Mouse (Mus musculus) olfactory bulb, adult 2 months (tissue): ENCODE measurements around the gene 9130019O22Rik. TPM values are rescaled to one million over a fixed set of nuclear protein-coding genes. Genes with fewer than 3 reads are reported as not detected.

ENCODE experiments used
- H3K27ac ChIP-seq: fragments of 200-500 bp; 2 replicates; pipeline ENCODE4 v1.5.1; 2012; ENCODE audit warnings: low read depth, low read length; ENCODE audit not compliant: insufficient read depth
- H3K4me1 ChIP-seq: fragments of 200-500 bp; 2 replicates; pipeline ENCODE4 v1.6.1; 2012; ENCODE audit warnings: low read length; ENCODE audit not compliant: control insufficient read depth, insufficient read depth
- H3K4me3 ChIP-seq: fragments of 200-500 bp; 2 replicates; pipeline ENCODE4 v1.5.1; 2012; ENCODE audit warnings: mild to moderate bottlenecking, low read depth, low read length, moderate library complexity; ENCODE audit not compliant: insufficient read depth
- CTCF ChIP-seq: fragments of 200-500 bp; IDR thresholded peaks from 2 replicates; pipeline ENCODE4 v1.5.1; 2012; ENCODE audit warnings: low read depth, mild to moderate bottlenecking, low read length, moderate library complexity; ENCODE audit not compliant: insufficient read depth
- POLR2A ChIP-seq: fragments of 200-500 bp; IDR thresholded peaks from 2 replicates; pipeline ENCODE4 v1.6.1; 2012; ENCODE audit warnings: mild to moderate bottlenecking, low read depth, low read length, moderate library complexity; ENCODE audit not compliant: insufficient read depth
- WGBS: fragments of 180-500 bp; shearing (Covaris S2); methylation state at CpG from one replicate; pipeline ENCODE4 v1.1.7; 2018; 5-methylcytosine and 5-hydroxymethylcytosine counted together
- polyA plus RNA-seq: library from polyadenylated mRNA; stranded (reverse); fragments of >200 nt; gene quantifications from 2 replicates; pipeline ENCODE4 v1.2.4, GENCODE M21; 2012; ENCODE audit warnings: low replicate concordance; ENCODE audit not compliant: missing spikeins, insufficient read depth, insufficient read length

9130019O22Rik gene
- polyA plus RNA-seq, 1 experiment: not detected

GRCm38 (mm10) chr7:127335604-127336003, 51.4 kb downstream of the 9130019O22Rik start:
- WGBS: 85% methylated on average over 4 of the region's 4 CpGs
- Histone ChIP-seq H3K4me3 (no peak overlapping the region), H3K27ac (no peak overlapping the region), H3K4me1 (peaks cover 2% of the 10 kb centered on the region; the same call in 1 of the 2 replicates)
- TF ChIP-seq POLR2A: no peak
- TF ChIP-seq CTCF: no peak

- TF ChIP-seq POLR2A: no peak
- no peak for TF ChIP-seq CTCF
- Histone ChIP-seq H3K27ac (no peak overlapping the region), H3K4me1 (peaks cover 2% of the 10 kb centered on the region; the same call in 1 of the 2 replicates), H3K4me3 (no peak overlapping the region)
- WGBS: 90% methylated on average over 6 of the region's 6 CpGs
Measured at GRCm38 (mm10) chr7:127333240-127333639, 53.7 kb downstream of the 9130019O22Rik start.

Other genes starting within 250 kb of the 9130019O22Rik start
- not detected in 2 replicates for gene Spn, start 249.3 kb downstream of the 9130019O22Rik start, polyA plus RNA-seq
- gene Cd2bp2, start 191.1 kb downstream of the 9130019O22Rik start, polyA plus RNA-seq: not detected in 2 replicates
- gene Tbc1d10b, start 178.7 kb downstream of the 9130019O22Rik start, polyA plus RNA-seq: not detected in 2 replicates
- gene Mylpf, start 178.3 kb downstream of the 9130019O22Rik start, polyA plus RNA-seq: not detected in 2 replicates
- gene Zfp553, start 154.1 kb downstream of the 9130019O22Rik start, polyA plus RNA-seq: not detected in 2 replicates
- 2,394 TPM in 1 of 2 replicates, not detected in the other for gene Sept1, start 154.0 kb downstream of the 9130019O22Rik start, polyA plus RNA-seq
- gene Zfp771, start 142.9 kb downstream of the 9130019O22Rik start, polyA plus RNA-seq: not detected in 2 replicates
- gene Dctpp1, start 126.5 kb downstream of the 9130019O22Rik start, polyA plus RNA-seq: not detected in 2 replicates
- gene Sephs2, start 113.1 kb downstream of the 9130019O22Rik start, polyA plus RNA-seq: not detected in 2 replicates
- gene Itgal, start 90.9 kb downstream of the 9130019O22Rik start, polyA plus RNA-seq: 156 TPM in 1 of 2 replicates, not detected in the other
- not detected in 2 replicates for gene Zfp768, start 41.6 kb downstream of the 9130019O22Rik start, polyA plus RNA-seq
- not detected in 2 replicates for gene Zfp747, start 11.1 kb downstream of the 9130019O22Rik start, polyA plus RNA-seq
- not detected in 2 replicates for gene E430018J23Rik, start 6.5 kb upstream of the 9130019O22Rik start, polyA plus RNA-seq
- gene Zfp764, start 19.7 kb upstream of the 9130019O22Rik start, polyA plus RNA-seq: not detected in 2 replicates
- not detected in 2 replicates for gene Zfp688, start 34.9 kb upstream of the 9130019O22Rik start, polyA plus RNA-seq
- not detected in 2 replicates for gene Zfp689, start 62.0 kb upstream of the 9130019O22Rik start, polyA plus RNA-seq
- gene Prr14, start 72.4 kb upstream of the 9130019O22Rik start, polyA plus RNA-seq: not detected in 2 replicates
- not detected in 2 replicates for gene Fbrs, start 92.0 kb upstream of the 9130019O22Rik start, polyA plus RNA-seq
- gene Srcap, start 124.8 kb upstream of the 9130019O22Rik start, polyA plus RNA-seq: 110 and 137 TPM in 2 replicates
- gene Gm42715, start 132.4 kb upstream of the 9130019O22Rik start, polyA plus RNA-seq: not detected in 2 replicates
- gene Tmem265, start 174.2 kb upstream of the 9130019O22Rik start, polyA plus RNA-seq: not detected in 2 replicates
- gene Phkg2, start 186.2 kb upstream of the 9130019O22Rik start, polyA plus RNA-seq: not detected in 2 replicates
- gene Ccdc189, start 201.4 kb upstream of the 9130019O22Rik start, polyA plus RNA-seq: not detected in 2 replicates
- gene Rnf40, start 201.6 kb upstream of the 9130019O22Rik start, polyA plus RNA-seq: 81.5 TPM in 1 of 2 replicates, not detected in the other
- not detected in 2 replicates for gene Zfp629, start 228.6 kb upstream of the 9130019O22Rik start, polyA plus RNA-seq